Mouse (Mus musculus) heart, postnatal 4 days (tissue): ENCODE data around the gene Ttc41. TPM values are rescaled to one million over a fixed set of nuclear protein-coding genes. Genes with fewer than 3 reads are reported as not detected.

Experiments
- DNase-seq: peaks from one replicate; pipeline ENCODE4 v3.0.0; 2021
- total RNA-seq, 2 experiments: library from RNA; stranded (reverse); gene quantifications; 2 replicates each; pipeline ENCODE4 v1.2.3; 2021

The Ttc41 gene
- total RNA-seq, 2 experiments from 2014 or later: 1.6 to 1.7 TPM

- DNase-seq: no peak
Observed at GRCm38 (mm10) chr10:86784126-86784675, 78.6 kb downstream of the Ttc41 start.

- no peak for DNase-seq
Observed at GRCm38 (mm10) chr10:86785396-86785795, 79.8 kb downstream of the Ttc41 start.

- no peak for DNase-seq
Observed at GRCm38 (mm10) chr10:86786083-86786482, 80.5 kb downstream of the Ttc41 start.

- DNase-seq: no peak
Observed at GRCm38 (mm10) chr10:86788193-86788592, 82.6 kb downstream of the Ttc41 start.

- no peak for DNase-seq
Observed at GRCm38 (mm10) chr10:86789146-86789672, 83.6 kb downstream of the Ttc41 start.

GRCm38 (mm10) chr10:86791507-86792184, 86.0 kb downstream of the Ttc41 start:
- DNase-seq: no peak

GRCm38 (mm10) chr10:86793509-86793951, 87.9 kb downstream of the Ttc41 start:
- DNase-seq: peak; percentile 44

- no peak for DNase-seq
Observed at GRCm38 (mm10) chr10:86794196-86794595, 88.6 kb downstream of the Ttc41 start.

GRCm38 (mm10) chr10:86794794-86795535, 89.4 kb downstream of the Ttc41 start:
- DNase-seq: no peak

- no peak for DNase-seq
Observed at GRCm38 (mm10) chr10:86796073-86796741, 90.6 kb downstream of the Ttc41 start.

- no peak for DNase-seq
Observed at GRCm38 (mm10) chr10:86807362-86807761, 101.8 kb downstream of the Ttc41 start.

- no peak for DNase-seq
Observed at GRCm38 (mm10) chr10:86808013-86808758, 102.6 kb downstream of the Ttc41 start.

GRCm38 (mm10) chr10:86810000-86810399, 104.4 kb downstream of the Ttc41 start:
- DNase-seq: no peak

GRCm38 (mm10) chr10:86810612-86811011, 105.0 kb downstream of the Ttc41 start:
- no peak for DNase-seq

- peak; percentile 36 for DNase-seq
Observed at GRCm38 (mm10) chr10:86814292-86815131, 108.9 kb downstream of the Ttc41 start.

GRCm38 (mm10) chr10:86815133-86815532, 109.5 kb downstream of the Ttc41 start:
- no peak for DNase-seq

- peak; percentile 77 for DNase-seq
Observed at GRCm38 (mm10) chr10:86819649-86820165, 114.1 kb downstream of the Ttc41 start.

GRCm38 (mm10) chr10:86821014-86821413, 115.4 kb downstream of the Ttc41 start:
- DNase-seq: no peak

- no peak for DNase-seq
Observed at GRCm38 (mm10) chr10:86824093-86824492, 118.5 kb downstream of the Ttc41 start.

GRCm38 (mm10) chr10:86824871-86825270, 119.3 kb downstream of the Ttc41 start:
- DNase-seq: no peak
